Mouse (Mus musculus) heart, postnatal 0 days (tissue): ENCODE results near the gene Homer2.

Experiments used
- CTCF ChIP-seq: IDR thresholded peaks from 2 replicates; pipeline ENCODE4 v1.5.1; 2016; ENCODE audit warnings: antibody characterized with exemption, control low read depth, low read depth
- EP300 ChIP-seq: IDR thresholded peaks from 2 replicates; pipeline ENCODE4 v1.6.1; 2016; ENCODE audit warnings: antibody characterized with exemption, low read depth

- TF ChIP-seq CTCF (no peak), EP300 (no peak)
Measured at GRCm38 (mm10) chr7:81725986-81726727, 18.8 kb upstream of the Homer2 start.
